Mouse (Mus musculus): Measurements from ENCODE around the gene Olfr1437. TPM values are rescaled to one million over a fixed set of nuclear protein-coding genes. Genes with fewer than 3 reads are reported as not detected.
"Not testable (repeated sequence)": the region's sequence is repeated elsewhere in the genome, so short reads cannot be mapped to it uniquely, and the experiment has no call there.

Olfr1437 gene
- polyA plus RNA-seq (2015; fragmentation: Nextera tagmentation; extraction: Ambion mirVana), result not detected in 2 replicates

- no peak within 1 kb of the TSS for H3K9ac ChIP-seq (replicated peaks)
- no peaks in the 10 kb centered on the region for H3K27me3 ChIP-seq
- H3K9me3 ChIP-seq, result no peaks in the 10 kb centered on the region
- ATAC-seq (replicated peaks), result no peak
- WGBS, result 75% methylated on average over 2 of the region's 2 CpGs
- H3K27ac ChIP-seq (replicated peaks), result no peak within 1 kb of the TSS
- no peak within 1 kb of the TSS for H3K4me3 ChIP-seq
- no peak within 1 kb of the TSS for H3K4me2 ChIP-seq (replicated peaks)
- H3K36me3 ChIP-seq, result no peaks in the 10 kb centered on the region
- H3K4me1 ChIP-seq, result no peaks in the 10 kb centered on the region
Observed at GRCm38 (mm10) chr19:12325001-12325400, at the start of gene Olfr1437. Olfr1437 (minus strand) TSS chr19:12325101.

- no peak overlapping the region for H3K4me3 ChIP-seq
- no peaks in the 10 kb centered on the region for H3K9me3 ChIP-seq
- H3K36me3 ChIP-seq, result no peaks in the 10 kb centered on the region
- ATAC-seq (replicated peaks), result peak; percentile 71; the same call in 1 of the 2 replicates
- no peaks in the 10 kb centered on the region for H3K4me1 ChIP-seq
- H3K27ac ChIP-seq (replicated peaks), result no peak overlapping the region
- 61% methylated on average over 2 of the region's 2 CpGs for WGBS
- H3K9ac ChIP-seq (replicated peaks), result no peak overlapping the region
- H3K27me3 ChIP-seq, result no peaks in the 10 kb centered on the region
- no peak overlapping the region for H3K4me2 ChIP-seq (replicated peaks)
Observed at GRCm38 (mm10) chr19:12374465-12375025, 49.6 kb upstream of the Olfr1437 start.

GRCm38 (mm10) chr19:12373004-12373403 lies 48.1 kb upstream of the Olfr1437 start:
- no peak overlapping the region for H3K27ac ChIP-seq (replicated peaks)
- WGBS, result 74% methylated on average over 3 of the region's 3 CpGs

GRCm38 (mm10) chr19:12335810-12336209 lies 10.9 kb upstream of the Olfr1437 start, which contains the start of gene Olfr1438-ps1:
Olfr1438-ps1 (minus strand) TSS chr19:12335910.
- Histone ChIP-seq H3K4me1 (no peaks in the 10 kb centered on the region), H3K9ac (replicated peaks) (no peak within 1 kb of the TSS), H3K4me2 (replicated peaks) (no peak within 1 kb of the TSS), H3K9me3 (no peaks in the 10 kb centered on the region), H3K4me3 (no peak within 1 kb of the TSS), H3K27me3 (no peaks in the 10 kb centered on the region), H3K27ac (replicated peaks) (no peak within 1 kb of the TSS), H3K36me3 (no peaks in the 10 kb centered on the region)
- ATAC-seq (replicated peaks), result no peak
- 83% methylated on average over 3 of the region's 3 CpGs for WGBS

More at GRCm38 (mm10) chr19:12373004-12373403, 48.1 kb upstream of the Olfr1437 start:
- no peaks in the 10 kb centered on the region for H3K4me1 ChIP-seq
- H3K9ac ChIP-seq (replicated peaks), result no peak overlapping the region
- H3K36me3 ChIP-seq, result no peaks in the 10 kb centered on the region
- no peak for ATAC-seq (replicated peaks)
- no peaks in the 10 kb centered on the region for H3K9me3 ChIP-seq
- H3K27me3 ChIP-seq, result no peaks in the 10 kb centered on the region
- H3K4me2 ChIP-seq (replicated peaks), result no peak overlapping the region
- no peak overlapping the region for H3K4me3 ChIP-seq

GRCm38 (mm10) chr19:12299030-12299429 lies 25.9 kb downstream of the Olfr1437 start, which contains the start of gene Olfr1436:
Olfr1436 (minus strand) TSS chr19:12299130.
- H3K27me3 ChIP-seq; H3K4me1 ChIP-seq; H3K36me3 ChIP-seq; H3K27ac ChIP-seq (replicated peaks); H3K4me3 ChIP-seq; ATAC-seq (replicated peaks); H3K9me3 ChIP-seq; H3K9ac ChIP-seq (replicated peaks); H3K4me2 ChIP-seq (replicated peaks): not testable (repeated sequence)
- WGBS, result 88% methylated on average over 1 of the region's 1 CpGs

GRCm38 (mm10) chr19:12292979-12293378 lies 31.9 kb downstream of the Olfr1437 start:
- Histone ChIP-seq H3K4me3 (no peak overlapping the region), H3K27me3 (no peaks in the 10 kb centered on the region), H3K4me1 (no peaks in the 10 kb centered on the region), H3K4me2 (replicated peaks) (no peak overlapping the region), H3K9ac (replicated peaks) (no peak overlapping the region), H3K27ac (replicated peaks) (no peak overlapping the region), H3K9me3 (no peaks in the 10 kb centered on the region), H3K36me3 (no peaks in the 10 kb centered on the region)
- 0 out of 2 replicates have a peak, but pooled peaks have one; percentile 41 for ATAC-seq (replicated peaks)

GRCm38 (mm10) chr19:12279554-12279953 lies 45.3 kb downstream of the Olfr1437 start, which contains the start of gene Olfr1434:
Olfr1434 (plus strand) TSS chr19:12279854.
- WGBS, result 63% methylated on average over 2 of the region's 2 CpGs
- Histone ChIP-seq H3K9ac (replicated peaks) (no peak within 1 kb of the TSS), H3K27me3 (no peaks in the 10 kb centered on the region), H3K9me3 (no peaks in the 10 kb centered on the region), H3K4me1 (no peaks in the 10 kb centered on the region), H3K27ac (replicated peaks) (no peak within 1 kb of the TSS), H3K4me2 (replicated peaks) (no peak within 1 kb of the TSS), H3K36me3 (no peaks in the 10 kb centered on the region), H3K4me3 (no peak within 1 kb of the TSS)
- no peak for ATAC-seq (replicated peaks)

Other genes with a start within 250 kb of the Olfr1437 start
- gene Olfr1425, start 247.4 kb downstream of the Olfr1437 start, polyA plus RNA-seq (2015; fragmentation: Nextera tagmentation; extraction: Ambion mirVana), result not detected in 2 replicates
- gene Olfr1426, start 233.1 kb downstream of the Olfr1437 start, polyA plus RNA-seq (2015; fragmentation: Nextera tagmentation; extraction: Ambion mirVana), result not detected in 2 replicates
- gene Olfr1427, start 221.8 kb downstream of the Olfr1437 start, polyA plus RNA-seq (2015; fragmentation: Nextera tagmentation; extraction: Ambion mirVana), result not detected in 2 replicates
- not detected in 2 replicates for gene Olfr1428, start 209.2 kb downstream of the Olfr1437 start, polyA plus RNA-seq (2015; fragmentation: Nextera tagmentation; extraction: Ambion mirVana)
- not detected in 2 replicates for gene Olfr76, start 201.9 kb downstream of the Olfr1437 start, polyA plus RNA-seq (2015; fragmentation: Nextera tagmentation; extraction: Ambion mirVana)
- gene Olfr1555-ps1, start 155.0 kb downstream of the Olfr1437 start, polyA plus RNA-seq (2015; fragmentation: Nextera tagmentation; extraction: Ambion mirVana), result not detected in 2 replicates
- gene Olfr1431, start 124.5 kb downstream of the Olfr1437 start, polyA plus RNA-seq (2015; fragmentation: Nextera tagmentation; extraction: Ambion mirVana), result not detected in 2 replicates
- gene Olfr1432, start 92.5 kb downstream of the Olfr1437 start, polyA plus RNA-seq (2015; fragmentation: Nextera tagmentation; extraction: Ambion mirVana), result not detected in 2 replicates
- not detected in 2 replicates for gene Olfr262, start 83.4 kb downstream of the Olfr1437 start, polyA plus RNA-seq (2015; fragmentation: Nextera tagmentation; extraction: Ambion mirVana)
- not detected in 2 replicates for gene Olfr235, start 64.1 kb downstream of the Olfr1437 start, polyA plus RNA-seq (2015; fragmentation: Nextera tagmentation; extraction: Ambion mirVana)
- not detected in 2 replicates for gene Olfr1434, start 45.2 kb downstream of the Olfr1437 start, polyA plus RNA-seq (2015; fragmentation: Nextera tagmentation; extraction: Ambion mirVana)
- not detected in 2 replicates for gene Olfr1436, start 26.0 kb downstream of the Olfr1437 start, polyA plus RNA-seq (2015; fragmentation: Nextera tagmentation; extraction: Ambion mirVana)
- not detected in 2 replicates for gene Olfr1438-ps1, start 10.8 kb upstream of the Olfr1437 start, polyA plus RNA-seq (2015; fragmentation: Nextera tagmentation; extraction: Ambion mirVana)
- not detected in 2 replicates for gene Olfr1440, start 62.2 kb upstream of the Olfr1437 start, polyA plus RNA-seq (2015; fragmentation: Nextera tagmentation; extraction: Ambion mirVana)
- not detected in 2 replicates for gene Olfr1441, start 92.3 kb upstream of the Olfr1437 start, polyA plus RNA-seq (2015; fragmentation: Nextera tagmentation; extraction: Ambion mirVana)
- not detected in 2 replicates for gene Pfpl, start 102.8 kb upstream of the Olfr1437 start, polyA plus RNA-seq (2015; fragmentation: Nextera tagmentation; extraction: Ambion mirVana)
- 0.55 and 0.56 TPM in 2 replicates for gene Mpeg1, start 135.7 kb upstream of the Olfr1437 start, polyA plus RNA-seq (2015; fragmentation: Nextera tagmentation; extraction: Ambion mirVana)
- 16.8 and 19.3 TPM in 2 replicates for gene Dtx4, start 176.4 kb upstream of the Olfr1437 start, polyA plus RNA-seq (2015; fragmentation: Nextera tagmentation; extraction: Ambion mirVana)
- 8.9 and 9.4 TPM in 2 replicates for gene Fam111a, start 220.6 kb upstream of the Olfr1437 start, polyA plus RNA-seq (2015; fragmentation: Nextera tagmentation; extraction: Ambion mirVana)